7 mouse cellular contexts compared by ENCODE assay signal in the genomic region with DNA sequence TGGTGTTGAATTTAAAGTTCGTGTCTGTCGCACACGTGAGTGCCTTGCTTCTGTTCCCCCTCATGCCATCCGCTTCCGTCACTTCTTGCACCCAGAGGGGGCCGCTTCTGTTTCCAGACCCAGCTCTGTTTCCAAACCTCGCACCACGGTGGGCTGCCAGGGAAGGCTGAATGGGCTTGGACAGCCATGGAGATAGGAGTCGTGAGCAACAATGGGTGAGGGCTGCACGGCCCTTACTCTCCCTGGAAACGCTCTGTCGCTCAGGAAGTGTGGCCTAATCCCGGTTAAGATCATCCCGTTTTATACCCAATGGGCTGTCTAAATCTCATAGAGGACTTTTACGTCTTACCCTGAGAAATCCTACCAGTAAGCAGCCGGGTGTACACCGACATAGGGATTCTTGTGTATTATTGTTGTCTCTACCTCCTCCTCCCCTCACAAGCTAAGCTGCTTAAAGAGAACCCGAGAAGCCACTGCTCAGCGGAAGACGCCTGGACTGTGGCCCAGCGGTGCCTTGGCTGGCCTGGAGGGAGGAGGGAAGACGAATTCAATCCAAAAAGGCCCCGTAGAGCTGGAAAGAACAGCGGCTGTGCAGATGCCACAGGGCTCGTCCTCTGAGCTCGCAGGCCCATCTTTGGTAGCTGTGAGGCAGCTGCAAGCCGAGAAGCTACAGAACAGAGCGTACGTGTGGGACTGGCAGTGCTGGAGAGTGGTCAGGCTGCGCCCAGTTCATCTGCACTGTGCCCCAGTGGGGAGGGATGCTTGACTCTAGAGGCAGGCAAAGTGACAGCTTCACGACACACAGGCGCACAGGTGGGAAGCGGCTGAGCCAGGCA. TPM values are rescaled to one million over a fixed set of nuclear protein-coding genes. Genes with fewer than 3 reads are reported as not detected.
DNase-seq lines count a peak whose midpoint lies in the region; ATAC-seq and TF ChIP-seq lines count a peak whose summit lies in the region.

No protein-coding gene starts in this region.

- no peak for TF ChIP-seq CTCF in lung, adult 2 months (IDR thresholded peaks at IDR 0.05; ENCODE audit: insufficient read depth, low read length)

- 63% methylated on average over 33 of the region's 33 CpGs for WGBS in lung, embryonic 16.5 days
- WGBS in lung, adult 2 months, result 76% methylated on average over 33 of the region's 33 CpGs
- WGBS in embryonic facial prominence, embryonic 15.5 days, result 44% methylated on average over 33 of the region's 33 CpGs
- 48% methylated on average over 32 of the region's 33 CpGs for WGBS in neural tube, embryonic 13.5 days

- no peak overlapping the region for H3K27ac ChIP-seq in lung, embryonic 16.5 days (ENCODE audit: low read length)
- H3K27ac ChIP-seq in embryonic facial prominence, embryonic 15.5 days (replicated peaks), result peak overlapping the region; percentile 58
- peak overlapping the region; percentile 46 for H3K27ac ChIP-seq in neural tube, embryonic 13.5 days (replicated peaks)

- no peak overlapping the region for H3K4me2 ChIP-seq in lung, embryonic 16.5 days (ENCODE audit: low read depth, low read length)
- no peak overlapping the region for H3K4me2 ChIP-seq in embryonic facial prominence, embryonic 15.5 days (replicated peaks)
- H3K4me2 ChIP-seq in neural tube, embryonic 13.5 days, result 0 out of 2 replicates have a peak overlapping the region, but pooled peaks have one; percentile 11

- H3K4me3 ChIP-seq in lung, embryonic 16.5 days (ENCODE audit: low read length), result no peak overlapping the region
- no peak overlapping the region for H3K4me3 ChIP-seq in lung, adult 2 months (replicated peaks; ENCODE audit: extremely low read depth, low read depth, low read length)
- H3K4me3 ChIP-seq in embryonic facial prominence, embryonic 15.5 days (replicated peaks), result no peak overlapping the region
- H3K4me3 ChIP-seq in neural tube, embryonic 13.5 days, result no peak overlapping the region

- H3K4me1 ChIP-seq in lung, embryonic 16.5 days (replicated peaks; ENCODE audit: control insufficient read depth, insufficient read depth, low read length), result peaks cover 20% of the 10 kb centered on the region
- peaks cover 7% of the 10 kb centered on the region for H3K4me1 ChIP-seq in lung, adult 2 months (ENCODE audit: control insufficient read depth, insufficient read depth, low read length)
- H3K4me1 ChIP-seq in embryonic facial prominence, embryonic 15.5 days, result peaks cover 58% of the 10 kb centered on the region
- H3K4me1 ChIP-seq in neural tube, embryonic 13.5 days (replicated peaks), result peaks cover 49% of the 10 kb centered on the region

- no peaks in the 10 kb centered on the region for H3K36me3 ChIP-seq in lung, embryonic 16.5 days (ENCODE audit: control insufficient read depth, insufficient read depth, low read length)
- H3K36me3 ChIP-seq in embryonic facial prominence, embryonic 15.5 days, result no peaks in the 10 kb centered on the region
- H3K36me3 ChIP-seq in neural tube, embryonic 13.5 days, result no peaks in the 10 kb centered on the region

- no peak overlapping the region for H3K9ac ChIP-seq in lung, embryonic 16.5 days (ENCODE audit: low read length)
- H3K9ac ChIP-seq in embryonic facial prominence, embryonic 15.5 days, result no peak overlapping the region
- H3K9ac ChIP-seq in neural tube, embryonic 13.5 days, result no peak overlapping the region

- ATAC-seq in lung, embryonic 16.5 days (ENCODE audit: low read depth), result peak; percentile 72
- peak; percentile 53; the same call in 1 of the 2 replicates for ATAC-seq in embryonic facial prominence, embryonic 15.5 days (ENCODE audit: insufficient number of reproducible peaks, low FRiP score, low TSS enrichment, low read depth)
- ATAC-seq in neural tube, embryonic 13.5 days (ENCODE audit: low read depth), result peak; percentile 72

- H3K27me3 ChIP-seq in lung, embryonic 16.5 days (ENCODE audit: control insufficient read depth, insufficient read depth, low read depth, low read length), result no peaks in the 10 kb centered on the region
- H3K27me3 ChIP-seq in embryonic facial prominence, embryonic 15.5 days, result no peaks in the 10 kb centered on the region
- H3K27me3 ChIP-seq in neural tube, embryonic 13.5 days, result no peaks in the 10 kb centered on the region

- DNase-seq in lung, adult 2 months, result no peak
- peak; percentile 46 for DNase-seq in heart, postnatal 4 days
- DNase-seq in adrenal gland, adult 8-10 months, result no peak
- DNase-seq in spleen, adult 12 weeks (ENCODE audit: low spot score), result no peak

- no peak for TF ChIP-seq POLR2A in lung, adult 2 months (IDR thresholded peaks at IDR 0.05; ENCODE audit: borderline replicate concordance, extremely low read depth, low read depth, low read length)

- no peaks in the 10 kb centered on the region for H3K9me3 ChIP-seq in lung, embryonic 16.5 days (ENCODE audit: control insufficient read depth, low read length)
- no peaks in the 10 kb centered on the region for H3K9me3 ChIP-seq in embryonic facial prominence, embryonic 15.5 days (replicated peaks)
- H3K9me3 ChIP-seq in neural tube, embryonic 13.5 days, result no peaks in the 10 kb centered on the region

RNA-seq across cellular contexts. Expression of a gene that starts 58.0 kb away (rescaled TPM):
- polyA plus RNA-seq in lung, embryonic 16.5 days (2015; fragmentation: Nextera tagmentation; extraction: Ambion mirVana), result 46.6 and 48.1 TPM in 2 replicates
- polyA plus RNA-seq in lung, adult 2 months (2012; rRNA removed), result 19.6 and 24.5 TPM in 2 replicates
- 40.0 and 42.9 TPM in 2 replicates for polyA plus RNA-seq in embryonic facial prominence, embryonic 15.5 days (2015; fragmentation: Nextera tagmentation; extraction: Ambion mirVana)
- 10 to 100 TPM; 21.9 to 24.7 TPM for total RNA-seq in heart, postnatal 4 days (2021)
- polyA plus RNA-seq in neural tube, embryonic 13.5 days (2015; fragmentation: Nextera tagmentation; extraction: Ambion mirVana), result 37.9 and 39.3 TPM in 2 replicates
- total RNA-seq in adrenal gland, adult 8-10 months (2022), result 10 to 100 TPM; 29.3 to 43.6 (median 33.2) TPM
